Mouse (Mus musculus) limb, embryonic 11.5 days (tissue): ENCODE measurements around the gene Art5. TPM values are rescaled to one million over a fixed set of nuclear protein-coding genes. Genes with fewer than 3 reads are reported as not detected.
"Not testable (repeated sequence)": the region's sequence is repeated elsewhere in the genome, so short reads cannot be mapped to it uniquely, and the experiment has no call there.

Experiments
- ATAC-seq: fragments of 200-750 bp; cut with Nextera tagmentation; 2 replicates; pipeline ENCODE4 v1.8.0; 2017; ENCODE audit warnings: low read depth; ENCODE audit not compliant: insufficient number of reproducible peaks, low FRiP score, low TSS enrichment
- DNase-seq: peaks from one replicate; pipeline ENCODE4 v3.0.0-alpha.2; 2015; ENCODE audit warnings: low spot score
- H3K27ac ChIP-seq: fragments of 300-500 bp; sonication (generic); replicated peaks from 2 replicates; pipeline ENCODE4 v1.5.1; 2014; ENCODE audit warnings: low read depth, mild to moderate bottlenecking, low read length
- H3K27me3 ChIP-seq: fragments of 300-500 bp; sonication (generic); 2 replicates; pipeline ENCODE4 v1.6.1; 2014; ENCODE audit warnings: mild to moderate bottlenecking, low read length, mixed read lengths; ENCODE audit not compliant: control insufficient read depth, insufficient read depth
- H3K36me3 ChIP-seq: fragments of 300-500 bp; sonication (generic); 2 replicates; pipeline ENCODE4 v1.6.1; 2014; ENCODE audit warnings: mild to moderate bottlenecking, low read length, moderate library complexity, mixed read lengths; ENCODE audit not compliant: control insufficient read depth, insufficient read depth
- H3K4me1 ChIP-seq: fragments of 300-500 bp; sonication (generic); 2 replicates; pipeline ENCODE4 v1.6.1; 2014; ENCODE audit warnings: low read length, mixed read lengths; ENCODE audit not compliant: control insufficient read depth, insufficient read depth
- H3K4me2 ChIP-seq: fragments of 300-500 bp; sonication (generic); 2 replicates; pipeline ENCODE4 v1.6.1; 2014; ENCODE audit warnings: low read depth, mild to moderate bottlenecking, moderate library complexity; ENCODE audit not compliant: severe bottlenecking
- H3K4me3 ChIP-seq: fragments of 300-500 bp; sonication (generic); 2 replicates; pipeline ENCODE4 v1.5.1; 2014; ENCODE audit warnings: low read depth, low read length
- H3K9ac ChIP-seq: fragments of 300-500 bp; sonication (generic); 2 replicates; pipeline ENCODE4 v1.6.1; 2014; ENCODE audit warnings: mild to moderate bottlenecking, low read length
- H3K9me3 ChIP-seq: fragments of 300-500 bp; sonication (generic); 2 replicates; pipeline ENCODE4 v1.6.1; 2016; ENCODE audit warnings: low read length; ENCODE audit not compliant: control insufficient read depth
- polyA plus RNA-seq: library from polyadenylated mRNA; unstranded; fragments of >200 nt; fragmentation: Nextera tagmentation; extraction: Ambion mirVana; gene quantifications from 2 replicates; pipeline ENCODE4 v1.2.1, GENCODE M21; 2014

Gene Art5
- polyA plus RNA-seq, 1 experiment from 2014 or later, result 4.9 TPM

- H3K9ac ChIP-seq, H3K4me2 ChIP-seq, H3K4me3 ChIP-seq, H3K27me3 ChIP-seq, H3K27ac ChIP-seq, H3K9me3 ChIP-seq, H3K36me3 ChIP-seq, H3K4me1 ChIP-seq, DNase-seq, ATAC-seq: not testable (repeated sequence)
These were observed 60.8 kb downstream of the Art5 start for GRCm38 (mm10) chr7:102048524-102048923.

Other genes with a start within 250 kb of the Art5 start
- gene Anapc15, start 245.8 kb downstream of the Art5 start, polyA plus RNA-seq, result 97.6 and 98.8 TPM in 2 replicates
- not detected in 2 replicates for gene Folr1, start 238.7 kb downstream of the Art5 start, polyA plus RNA-seq
- gene Lamtor1, start 203.6 kb downstream of the Art5 start, polyA plus RNA-seq, result 139 and 150 TPM in 2 replicates
- 0.40 and 0.78 TPM in 2 replicates for gene Tomt, start 203.1 kb downstream of the Art5 start, polyA plus RNA-seq
- 13.2 TPM in 2 replicates for gene Lrrc51, start 175.6 kb downstream of the Art5 start, polyA plus RNA-seq
- gene Numa1, start 175.4 kb downstream of the Art5 start, polyA plus RNA-seq, result 130 and 140 TPM in 2 replicates
- 3.1 and 3.9 TPM in 2 replicates for gene Il18bp, start 90.8 kb downstream of the Art5 start, polyA plus RNA-seq
- 29.0 and 30.3 TPM in 2 replicates for gene Rnf121, start 44.0 kb downstream of the Art5 start, polyA plus RNA-seq
- gene Xndc1, start 44.0 kb downstream of the Art5 start, polyA plus RNA-seq, result 30.0 and 30.3 TPM in 2 replicates
- gene Xntrpc, start 43.8 kb downstream of the Art5 start, polyA plus RNA-seq, result 1.6 and 2.4 TPM in 2 replicates
- not detected in 2 replicates for gene Trpc2, start 26.4 kb downstream of the Art5 start, polyA plus RNA-seq
- 0.67 and 2.1 TPM in 2 replicates for gene Art1, start 7.7 kb downstream of the Art5 start, polyA plus RNA-seq
- 0.28 TPM in 1 of 2 replicates, not detected in the other for gene Chrna10, start 7.3 kb upstream of the Art5 start, polyA plus RNA-seq
- gene Nup98, start 100.7 kb upstream of the Art5 start, polyA plus RNA-seq, result 53.7 and 55.2 TPM in 2 replicates
- 73.7 and 78.3 TPM in 2 replicates for gene Pgap2, start 100.7 kb upstream of the Art5 start, polyA plus RNA-seq
- gene Rhog, start 146.6 kb upstream of the Art5 start, polyA plus RNA-seq, result 54.4 and 58.7 TPM in 2 replicates
- gene Stim1, start 158.3 kb upstream of the Art5 start, polyA plus RNA-seq, result 14.2 and 15.8 TPM in 2 replicates